Mouse (Mus musculus): ENCODE data around the gene Zcchc24. TPM values are rescaled to one million over a fixed set of nuclear protein-coding genes. Genes with fewer than 3 reads are reported as not detected.
"Not testable (repeated sequence)": the region's sequence is repeated elsewhere in the genome, so short reads cannot be mapped to it uniquely, and the experiment has no call there.

The Zcchc24 gene
- 12.4 TPM in 2 replicates for polyA plus RNA-seq (2012; rRNA removed)

GRCm38 (mm10) chr14:25768915-25769625 lies at the start of gene Zcchc24:
TSS of gene Zcchc24 (minus strand) at chr14:25769039.
- H3K27ac ChIP-seq (ENCODE audit: insufficient read depth, low read depth, low read length): no peak within 1 kb of the TSS
- H3K4me3 ChIP-seq (ENCODE audit: insufficient read depth, low read depth, low read length): peak within 1 kb of the TSS; percentile 77
- no peaks in the 10 kb centered on the region for H3K36me3 ChIP-seq (ENCODE audit: control insufficient read depth, insufficient read depth, low read length)
- no peak for TF ChIP-seq CTCF (conservative IDR thresholded peaks at IDR 0.05; ENCODE audit: insufficient read depth, insufficient read length, low read depth, low read length)
- TF ChIP-seq POLR2A (IDR thresholded peaks at IDR 0.05; ENCODE audit: low read depth, low read length): no peak
- no peaks in the 10 kb centered on the region for H3K27me3 ChIP-seq (replicated peaks; ENCODE audit: control insufficient read depth, insufficient read depth, low read length)
- peak; percentile 92 for DNase-seq
- 3% methylated on average over 48 of the region's 55 CpGs for WGBS
- no peaks in the 10 kb centered on the region for H3K4me1 ChIP-seq (ENCODE audit: control insufficient read depth, insufficient read depth, low read length)

- peak; percentile 62 for DNase-seq
- 6% methylated on average over 9 of the region's 9 CpGs for WGBS
- H3K4me3 ChIP-seq (ENCODE audit: insufficient read depth, low read depth, low read length): no peak overlapping the region
- H3K27me3 ChIP-seq (replicated peaks; ENCODE audit: control insufficient read depth, insufficient read depth, low read length): no peaks in the 10 kb centered on the region
- no peak overlapping the region for H3K27ac ChIP-seq (ENCODE audit: insufficient read depth, low read depth, low read length)
- TF ChIP-seq POLR2A (IDR thresholded peaks at IDR 0.05; ENCODE audit: low read depth, low read length) (no peak), CTCF (conservative IDR thresholded peaks at IDR 0.05; ENCODE audit: insufficient read depth, insufficient read length, low read depth, low read length) (peak; percentile 95)
- H3K36me3 ChIP-seq (ENCODE audit: control insufficient read depth, insufficient read depth, low read length): no peaks in the 10 kb centered on the region
- no peaks in the 10 kb centered on the region for H3K4me1 ChIP-seq (ENCODE audit: control insufficient read depth, insufficient read depth, low read length)
These were observed 47.6 kb upstream of the Zcchc24 start for GRCm38 (mm10) chr14:25816416-25816815.

- TF ChIP-seq CTCF (conservative IDR thresholded peaks at IDR 0.05; ENCODE audit: insufficient read depth, insufficient read length, low read depth, low read length) (no peak), POLR2A (IDR thresholded peaks at IDR 0.05; ENCODE audit: low read depth, low read length) (no peak)
- no peak for DNase-seq
- H3K36me3 ChIP-seq (ENCODE audit: control insufficient read depth, insufficient read depth, low read length): no peaks in the 10 kb centered on the region
- no peaks in the 10 kb centered on the region for H3K27me3 ChIP-seq (replicated peaks; ENCODE audit: control insufficient read depth, insufficient read depth, low read length)
- no peaks in the 10 kb centered on the region for H3K4me1 ChIP-seq (ENCODE audit: control insufficient read depth, insufficient read depth, low read length)
- H3K27ac ChIP-seq (ENCODE audit: insufficient read depth, low read depth, low read length): no peak overlapping the region
- H3K4me3 ChIP-seq (ENCODE audit: insufficient read depth, low read depth, low read length): no peak overlapping the region
These were observed 45.3 kb upstream of the Zcchc24 start for GRCm38 (mm10) chr14:25814140-25814539.

- H3K4me3 ChIP-seq (ENCODE audit: insufficient read depth, low read depth, low read length); H3K27ac ChIP-seq (ENCODE audit: insufficient read depth, low read depth, low read length); H3K4me1 ChIP-seq (ENCODE audit: control insufficient read depth, insufficient read depth, low read length); H3K36me3 ChIP-seq (ENCODE audit: control insufficient read depth, insufficient read depth, low read length); DNase-seq; H3K27me3 ChIP-seq (replicated peaks; ENCODE audit: control insufficient read depth, insufficient read depth, low read length): not testable (repeated sequence)
- WGBS: 82% methylated on average over 1 of the region's 1 CpGs
These were observed 42.2 kb upstream of the Zcchc24 start for GRCm38 (mm10) chr14:25811026-25811425.

- Histone ChIP-seq H3K4me1 (ENCODE audit: control insufficient read depth, insufficient read depth, low read length) (no peaks in the 10 kb centered on the region), H3K27ac (ENCODE audit: insufficient read depth, low read depth, low read length) (no peak overlapping the region), H3K36me3 (ENCODE audit: control insufficient read depth, insufficient read depth, low read length) (no peaks in the 10 kb centered on the region), H3K27me3 (replicated peaks; ENCODE audit: control insufficient read depth, insufficient read depth, low read length) (no peaks in the 10 kb centered on the region), H3K4me3 (ENCODE audit: insufficient read depth, low read depth, low read length) (no peak overlapping the region)
- no peak for DNase-seq
- WGBS: 78% methylated on average over 7 of the region's 7 CpGs
- TF ChIP-seq CTCF (conservative IDR thresholded peaks at IDR 0.05; ENCODE audit: insufficient read depth, insufficient read length, low read depth, low read length) (no peak), POLR2A (IDR thresholded peaks at IDR 0.05; ENCODE audit: low read depth, low read length) (no peak)
These were observed 37.7 kb upstream of the Zcchc24 start for GRCm38 (mm10) chr14:25806561-25806960.

GRCm38 (mm10) chr14:25805871-25806270 lies 37.0 kb upstream of the Zcchc24 start:
- Histone ChIP-seq H3K4me1 (ENCODE audit: control insufficient read depth, insufficient read depth, low read length) (no peaks in the 10 kb centered on the region), H3K36me3 (ENCODE audit: control insufficient read depth, insufficient read depth, low read length) (no peaks in the 10 kb centered on the region), H3K27ac (ENCODE audit: insufficient read depth, low read depth, low read length) (no peak overlapping the region), H3K4me3 (ENCODE audit: insufficient read depth, low read depth, low read length) (no peak overlapping the region), H3K27me3 (replicated peaks; ENCODE audit: control insufficient read depth, insufficient read depth, low read length) (no peaks in the 10 kb centered on the region)
- peak; percentile 32 for DNase-seq
- TF ChIP-seq POLR2A (IDR thresholded peaks at IDR 0.05; ENCODE audit: low read depth, low read length) (no peak), CTCF (conservative IDR thresholded peaks at IDR 0.05; ENCODE audit: insufficient read depth, insufficient read length, low read depth, low read length) (no peak)
- 51% methylated on average over 7 of the region's 7 CpGs for WGBS

- H3K4me3 ChIP-seq (ENCODE audit: insufficient read depth, low read depth, low read length): no peak overlapping the region
- no peak overlapping the region for H3K27ac ChIP-seq (ENCODE audit: insufficient read depth, low read depth, low read length)
- no peaks in the 10 kb centered on the region for H3K36me3 ChIP-seq (ENCODE audit: control insufficient read depth, insufficient read depth, low read length)
- no peaks in the 10 kb centered on the region for H3K4me1 ChIP-seq (ENCODE audit: control insufficient read depth, insufficient read depth, low read length)
- TF ChIP-seq CTCF (conservative IDR thresholded peaks at IDR 0.05; ENCODE audit: insufficient read depth, insufficient read length, low read depth, low read length) (no peak), POLR2A (IDR thresholded peaks at IDR 0.05; ENCODE audit: low read depth, low read length) (no peak)
- H3K27me3 ChIP-seq (replicated peaks; ENCODE audit: control insufficient read depth, insufficient read depth, low read length): no peaks in the 10 kb centered on the region
- WGBS: 74% methylated on average over 3 of the region's 3 CpGs
- DNase-seq: no peak
These were observed 34.5 kb upstream of the Zcchc24 start for GRCm38 (mm10) chr14:25803246-25803809.

Measured in kidney, adult 2 months (tissue).